Mouse (Mus musculus): ENCODE measurements at regions not wholly inside any gene's neighbourhood (a gene's known extent, or its start where the extent isn't known, plus 50 kb on each side); places are given as distances from the start of the nearest gene placed in this dataset.

DNA sequence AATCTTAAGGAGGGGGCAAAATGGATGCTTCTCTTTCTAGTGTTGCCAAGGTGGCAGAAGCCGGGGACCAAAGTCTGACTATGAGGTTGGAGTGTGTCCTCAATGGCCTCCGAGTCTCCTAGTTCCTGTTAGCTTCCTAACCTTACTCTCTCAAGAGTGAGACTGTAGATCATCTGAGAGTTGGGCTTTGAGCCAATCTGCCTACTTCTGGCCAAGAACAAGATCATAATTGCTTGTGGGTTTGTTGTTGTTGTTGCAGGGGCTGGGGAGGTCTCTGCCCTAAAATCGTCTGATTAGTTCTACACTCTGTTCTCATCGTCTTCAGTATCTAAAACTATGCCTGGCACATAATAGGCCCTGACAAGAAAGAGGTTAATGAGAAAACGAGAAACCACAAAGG lies 110.8 kb upstream of the Syt6 start:
- H3K27ac ChIP-seq = no peak overlapping the region

DNA sequence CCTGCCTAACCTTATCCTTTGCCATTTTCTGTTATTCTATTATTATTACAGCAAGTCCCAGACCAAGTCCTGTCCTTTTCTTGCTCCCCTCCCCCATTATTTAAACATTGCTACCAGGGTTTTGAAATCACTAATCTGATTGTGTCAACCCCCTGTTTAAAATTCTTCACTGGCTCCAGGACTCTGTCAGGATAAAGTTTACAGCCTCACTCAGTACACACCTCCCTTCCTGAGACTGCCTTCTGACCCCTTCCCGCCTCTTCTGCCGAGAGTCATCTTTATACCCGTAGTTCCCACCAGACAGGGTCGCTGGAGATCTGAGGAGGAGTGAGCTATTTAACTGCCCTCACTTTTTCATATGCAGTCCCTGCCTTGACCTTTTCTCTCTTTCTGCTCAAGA lies 110.3 kb upstream of the Syt6 start:
- no peak overlapping the region for H3K9ac ChIP-seq (ENCODE audit: low read depth, low read length)
- no peak overlapping the region for H3K27ac ChIP-seq
- H3K79me2 ChIP-seq (replicated peaks; ENCODE audit: control insufficient read depth, insufficient read depth, low read length) = no peaks in the 10 kb centered on the region
- H3K4me3 ChIP-seq = no peak overlapping the region
- intact Hi-C loops (cut with DNase I) = no loop called here
- TF ChIP-seq CTCF (IDR thresholded peaks at IDR 0.05) = no peak
- TF ChIP-seq POLR2A (IDR thresholded peaks at IDR 0.05; ENCODE audit: insufficient read depth, low read depth, low read length) = no peak
- TF ChIP-seq EP300 (IDR thresholded peaks at IDR 0.05; ENCODE audit: insufficient read depth, low read depth, low read length) = no peak
- no peaks in the 10 kb centered on the region for H3K36me3 ChIP-seq (ENCODE audit: control insufficient read depth, insufficient read depth, low read length)
- H3K4me1 ChIP-seq (ENCODE audit: control insufficient read depth, insufficient read depth, low read length) = no peaks in the 10 kb centered on the region
- 40% methylated on average over 4 of the region's 4 CpGs for WGBS
- DNase-seq = no peak
- peaks cover 2% of the 10 kb centered on the region; the same call in 1 of the 2 replicates for H3K27me3 ChIP-seq (ENCODE audit: control insufficient read depth, insufficient read depth, low read length)

More for the DNA sequence above, 110.8 kb upstream of the Syt6 start:
- no peak overlapping the region for H3K9ac ChIP-seq (ENCODE audit: low read depth, low read length)
- 55% methylated on average over 5 of the region's 5 CpGs for WGBS
- H3K79me2 ChIP-seq (replicated peaks; ENCODE audit: control insufficient read depth, insufficient read depth, low read length) = no peaks in the 10 kb centered on the region
- no peak overlapping the region for H3K4me3 ChIP-seq
- no peaks in the 10 kb centered on the region for H3K36me3 ChIP-seq (ENCODE audit: control insufficient read depth, insufficient read depth, low read length)
- intact Hi-C loops (cut with DNase I) = no loop called here
- H3K4me1 ChIP-seq (ENCODE audit: control insufficient read depth, insufficient read depth, low read length) = no peaks in the 10 kb centered on the region
- H3K27me3 ChIP-seq (ENCODE audit: control insufficient read depth, insufficient read depth, low read length) = peaks cover 2% of the 10 kb centered on the region; the same call in 1 of the 2 replicates
- DNase-seq = no peak
- TF ChIP-seq POLR2A (IDR thresholded peaks at IDR 0.05; ENCODE audit: insufficient read depth, low read depth, low read length) = no peak
- TF ChIP-seq EP300 (IDR thresholded peaks at IDR 0.05; ENCODE audit: insufficient read depth, low read depth, low read length) = no peak
- TF ChIP-seq CTCF (IDR thresholded peaks at IDR 0.05) = no peak

GRCm38 (mm10) chr3:103465132-103465690 lies 109.8 kb upstream of the Syt6 start:
- intact Hi-C loops (cut with DNase I) = no loop called here
- no peak overlapping the region for H3K9ac ChIP-seq (ENCODE audit: low read depth, low read length)
- H3K79me2 ChIP-seq (replicated peaks; ENCODE audit: control insufficient read depth, insufficient read depth, low read length) = no peaks in the 10 kb centered on the region
- DNase-seq = no peak
- 72% methylated on average over 7 of the region's 7 CpGs for WGBS
- no peaks in the 10 kb centered on the region for H3K4me1 ChIP-seq (ENCODE audit: control insufficient read depth, insufficient read depth, low read length)
- peaks cover 2% of the 10 kb centered on the region; the same call in 1 of the 2 replicates for H3K27me3 ChIP-seq (ENCODE audit: control insufficient read depth, insufficient read depth, low read length)
- H3K27ac ChIP-seq = no peak overlapping the region
- no peak overlapping the region for H3K4me3 ChIP-seq
- TF ChIP-seq CTCF (IDR thresholded peaks at IDR 0.05) = no peak
- no peak for TF ChIP-seq POLR2A (IDR thresholded peaks at IDR 0.05; ENCODE audit: insufficient read depth, low read depth, low read length)
- no peak for TF ChIP-seq EP300 (IDR thresholded peaks at IDR 0.05; ENCODE audit: insufficient read depth, low read depth, low read length)
- H3K36me3 ChIP-seq (ENCODE audit: control insufficient read depth, insufficient read depth, low read length) = no peaks in the 10 kb centered on the region

- Histone ChIP-seq H3K27me3 (ENCODE audit: control insufficient read depth, insufficient read depth, low read length) (peaks cover 2% of the 10 kb centered on the region; the same call in 1 of the 2 replicates), H3K36me3 (ENCODE audit: control insufficient read depth, insufficient read depth, low read length) (no peaks in the 10 kb centered on the region), H3K4me3 (no peak overlapping the region), H3K79me2 (replicated peaks; ENCODE audit: control insufficient read depth, insufficient read depth, low read length) (no peaks in the 10 kb centered on the region), H3K4me1 (ENCODE audit: control insufficient read depth, insufficient read depth, low read length) (no peaks in the 10 kb centered on the region), H3K9ac (ENCODE audit: low read depth, low read length) (no peak overlapping the region), H3K27ac (no peak overlapping the region)
- no peak for DNase-seq
- TF ChIP-seq CTCF (IDR thresholded peaks at IDR 0.05) (no peak), POLR2A (IDR thresholded peaks at IDR 0.05; ENCODE audit: insufficient read depth, low read depth, low read length) (no peak), EP300 (IDR thresholded peaks at IDR 0.05; ENCODE audit: insufficient read depth, low read depth, low read length) (no peak)
- intact Hi-C loops (cut with DNase I) = no loop called here
- WGBS = 81% methylated on average over 2 of the region's 2 CpGs
Measured at GRCm38 (mm10) chr3:103465948-103466347, 109.1 kb upstream of the Syt6 start.

DNA sequence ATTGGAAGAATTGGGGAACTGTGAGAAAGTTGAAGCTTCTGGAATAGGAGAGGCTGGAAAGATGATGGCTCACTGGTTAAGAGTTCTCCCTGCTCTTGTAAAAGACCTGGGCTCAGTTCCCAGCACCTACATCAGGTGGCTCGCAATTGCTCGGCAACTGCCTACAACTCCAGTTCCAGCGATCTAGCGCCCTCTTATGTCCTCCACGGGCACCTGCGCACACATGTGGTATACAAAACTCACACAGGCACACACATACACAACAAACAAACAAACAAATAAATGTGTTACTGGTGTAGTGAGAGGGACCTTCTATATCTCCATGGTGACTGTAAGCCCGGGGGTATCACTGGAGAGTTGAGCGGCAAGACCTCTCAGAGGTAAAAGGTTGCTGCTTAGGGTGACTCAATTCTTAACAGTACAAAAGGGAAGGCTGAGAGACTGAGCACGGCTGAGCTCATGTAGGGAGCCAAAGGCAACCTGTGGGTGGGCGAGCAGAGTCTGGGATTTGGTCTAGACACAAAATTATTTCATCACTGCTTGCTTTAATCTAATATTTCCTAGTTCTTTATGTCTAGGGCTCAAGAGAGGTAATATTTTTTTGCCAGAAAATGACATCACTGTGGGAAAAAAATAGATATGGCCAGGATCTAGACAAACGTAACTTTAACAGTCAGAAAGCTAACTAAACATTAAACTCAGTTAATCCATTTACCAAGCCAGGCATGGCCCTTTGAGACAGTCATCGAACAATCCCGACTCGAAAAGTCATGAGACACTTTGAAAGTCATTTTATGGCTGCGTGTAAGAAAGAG lies 104.2 kb upstream of the Syt6 start:
- H3K4me1 ChIP-seq (ENCODE audit: control insufficient read depth, insufficient read depth, low read length) = no peaks in the 10 kb centered on the region; the same call in 1 of the 2 replicates

DNA sequence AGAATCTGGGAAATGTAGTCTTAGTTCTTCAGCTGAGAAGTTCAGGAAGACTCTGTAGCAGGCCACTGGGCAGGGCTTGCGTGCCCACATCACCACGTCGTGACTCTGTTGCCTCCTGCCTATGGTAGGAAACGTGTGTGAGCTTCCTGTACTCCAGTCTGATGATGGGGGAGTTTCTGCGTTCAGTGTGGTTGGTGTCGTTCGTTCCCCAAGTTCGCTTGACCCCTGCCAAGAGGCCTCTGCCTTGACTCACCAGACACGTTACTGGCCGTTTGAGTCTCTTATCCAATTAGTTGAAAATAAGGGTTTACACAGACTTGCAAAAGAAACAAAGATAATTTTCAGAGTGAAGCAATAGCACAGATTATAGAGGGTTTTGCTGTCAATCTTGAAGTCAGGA lies 102.4 kb upstream of the Syt6 start:
- Histone ChIP-seq H3K27me3 (ENCODE audit: control insufficient read depth, insufficient read depth, low read length) (no peaks in the 10 kb centered on the region), H3K79me2 (replicated peaks; ENCODE audit: control insufficient read depth, insufficient read depth, low read length) (no peaks in the 10 kb centered on the region), H3K9ac (ENCODE audit: low read depth, low read length) (no peak overlapping the region), H3K4me3 (no peak overlapping the region), H3K27ac (no peak overlapping the region; the same call in 1 of the 2 replicates), H3K4me1 (ENCODE audit: control insufficient read depth, insufficient read depth, low read length) (no peaks in the 10 kb centered on the region; the same call in 1 of the 2 replicates), H3K36me3 (ENCODE audit: control insufficient read depth, insufficient read depth, low read length) (no peaks in the 10 kb centered on the region)
- no peak for TF ChIP-seq POLR2A (IDR thresholded peaks at IDR 0.05; ENCODE audit: insufficient read depth, low read depth, low read length)
- no peak for TF ChIP-seq CTCF (IDR thresholded peaks at IDR 0.05)
- no peak for TF ChIP-seq EP300 (IDR thresholded peaks at IDR 0.05; ENCODE audit: insufficient read depth, low read depth, low read length)
- 54% methylated on average over 10 of the region's 10 CpGs for WGBS
- intact Hi-C loops (cut with DNase I) = no loop called here
- DNase-seq = peak in 1 of 2 experiments; percentile 17

More for the DNA sequence above, 104.2 kb upstream of the Syt6 start:
- intact Hi-C loops (cut with DNase I) = no loop called here
- Histone ChIP-seq H3K9ac (ENCODE audit: low read depth, low read length) (no peak overlapping the region), H3K27ac (no peak overlapping the region), H3K79me2 (replicated peaks; ENCODE audit: control insufficient read depth, insufficient read depth, low read length) (no peaks in the 10 kb centered on the region), H3K4me3 (no peak overlapping the region), H3K36me3 (ENCODE audit: control insufficient read depth, insufficient read depth, low read length) (no peaks in the 10 kb centered on the region), H3K27me3 (ENCODE audit: control insufficient read depth, insufficient read depth, low read length) (no peaks in the 10 kb centered on the region)
- WGBS = 85% methylated on average over 15 of the region's 15 CpGs
- no peak for TF ChIP-seq EP300 (IDR thresholded peaks at IDR 0.05; ENCODE audit: insufficient read depth, low read depth, low read length)
- TF ChIP-seq POLR2A (IDR thresholded peaks at IDR 0.05; ENCODE audit: insufficient read depth, low read depth, low read length) = no peak
- no peak for TF ChIP-seq CTCF (IDR thresholded peaks at IDR 0.05)
- DNase-seq = no peak
